Mouse (Mus musculus) heart, embryonic 13.5 days (tissue): ENCODE results near the gene Ypel2. TPM values are rescaled to one million over a fixed set of nuclear protein-coding genes. Genes with fewer than 3 reads are reported as not detected.

Experiments used
- ATAC-seq: fragments of 200-750 bp; cut with Nextera tagmentation; 2 replicates; pipeline ENCODE4 v1.8.0; 2017; ENCODE audit warnings: moderate TSS enrichment; ENCODE audit not compliant: insufficient number of reproducible peaks, low FRiP score, low TSS enrichment; ENCODE audit errors: extremely low read depth
- H3K27ac ChIP-seq: fragments of 300-500 bp; sonication (generic); replicated peaks from 2 replicates; pipeline ENCODE4 v1.5.1; 2015; ENCODE audit warnings: moderate library complexity, mild to moderate bottlenecking, inconsistent platforms
- H3K27me3 ChIP-seq: fragments of 300-500 bp; sonication (generic); replicated peaks from 2 replicates; pipeline ENCODE4 v1.6.1; 2015; ENCODE audit warnings: mild to moderate bottlenecking, inconsistent platforms
- H3K36me3 ChIP-seq: fragments of 300-500 bp; sonication (generic); 2 replicates; pipeline ENCODE4 v1.6.1; 2015; ENCODE audit warnings: mild to moderate bottlenecking, inconsistent platforms
- H3K4me1 ChIP-seq: fragments of 300-500 bp; sonication (generic); 2 replicates; pipeline ENCODE4 v1.6.1; 2015; ENCODE audit warnings: inconsistent platforms
- H3K4me2 ChIP-seq: fragments of 300-500 bp; sonication (generic); 2 replicates; pipeline ENCODE4 v1.6.1; 2015; ENCODE audit warnings: inconsistent platforms, mild to moderate bottlenecking, moderate library complexity
- H3K4me3 ChIP-seq: fragments of 300-500 bp; sonication (generic); 2 replicates; pipeline ENCODE4 v1.5.1; 2015; ENCODE audit warnings: moderate library complexity, mild to moderate bottlenecking, inconsistent platforms
- H3K9ac ChIP-seq: fragments of 300-500 bp; sonication (generic); 2 replicates; pipeline ENCODE4 v1.6.1; 2015; ENCODE audit warnings: inconsistent platforms, mild to moderate bottlenecking, moderate library complexity
- H3K9me3 ChIP-seq: fragments of 300-500 bp; sonication (generic); 2 replicates; pipeline ENCODE4 v1.6.1; 2016; ENCODE audit warnings: inconsistent platforms
- WGBS: fragments of 180-500 bp; shearing (Covaris S2); methylation state at CpG from one replicate; pipeline ENCODE4 v1.1.7; 2015; ENCODE audit warnings: mixed read lengths; 5-methylcytosine and 5-hydroxymethylcytosine counted together
- polyA plus RNA-seq: library from polyadenylated mRNA; unstranded; fragments of >200 nt; fragmentation: Nextera tagmentation; extraction: Ambion mirVana; gene quantifications from 2 replicates; pipeline ENCODE4 v1.2.1, GENCODE M21; 2015

The Ypel2 gene
- polyA plus RNA-seq, 1 experiment from 2014 or later, result 18.1 TPM

GRCm38 (mm10) chr11:86994791-86995624, 1.5 kb upstream of the Ypel2 start:
- Histone ChIP-seq H3K9me3 (no peaks in the 10 kb centered on the region), H3K27ac (peak overlapping the region; percentile 98), H3K4me1 (peaks cover 46% of the 10 kb centered on the region), H3K36me3 (0 out of 2 replicates have a peak, but pooled peaks cover 4% of the 10 kb centered on the region), H3K4me3 (no peak overlapping the region), H3K27me3 (no peaks in the 10 kb centered on the region), H3K9ac (peak overlapping the region; percentile 76; the same call in 1 of the 2 replicates), H3K4me2 (no peak overlapping the region; the same call in 1 of the 2 replicates)
- ATAC-seq, result no peak
- 53% methylated on average over 10 of the region's 10 CpGs for WGBS

- Histone ChIP-seq H3K4me2 (peak overlapping the region; percentile 79), H3K4me1 (peaks cover 53% of the 10 kb centered on the region), H3K36me3 (peaks cover 5% of the 10 kb centered on the region; the same call in 1 of the 2 replicates), H3K4me3 (peak overlapping the region; percentile 92), H3K9ac (peak overlapping the region; percentile 76), H3K9me3 (no peaks in the 10 kb centered on the region), H3K27me3 (no peaks in the 10 kb centered on the region), H3K27ac (peak overlapping the region; percentile 98)
- ATAC-seq, result no peak
- 20% methylated on average over 6 of the region's 6 CpGs for WGBS
Observed at GRCm38 (mm10) chr11:86994330-86994729, 823 bp upstream of the Ypel2 start.

GRCm38 (mm10) chr11:86992461-86992988, 982 bp downstream of the Ypel2 start:
- WGBS, result 1% methylated on average over 13 of the region's 13 CpGs
- H3K9me3 ChIP-seq, result no peaks in the 10 kb centered on the region
- peak overlapping the region; percentile 95 for H3K9ac ChIP-seq
- peak overlapping the region; percentile 79 for H3K4me2 ChIP-seq
- H3K27me3 ChIP-seq, result no peaks in the 10 kb centered on the region
- peaks cover 71% of the 10 kb centered on the region for H3K4me1 ChIP-seq
- peaks cover 13% of the 10 kb centered on the region for H3K36me3 ChIP-seq
- ATAC-seq, result no peak
- H3K4me3 ChIP-seq, result peak overlapping the region; percentile 92
- peak overlapping the region; percentile 98 for H3K27ac ChIP-seq

GRCm38 (mm10) chr11:86991241-86991640, 2.3 kb downstream of the Ypel2 start:
- Histone ChIP-seq H3K27me3 (no peaks in the 10 kb centered on the region), H3K4me1 (peaks cover 76% of the 10 kb centered on the region), H3K9ac (peak overlapping the region; percentile 95), H3K4me2 (peak overlapping the region; percentile 79), H3K36me3 (peaks cover 19% of the 10 kb centered on the region), H3K9me3 (no peaks in the 10 kb centered on the region), H3K27ac (no peak overlapping the region), H3K4me3 (peak overlapping the region; percentile 92)
- no peak for ATAC-seq
- WGBS, result 83% methylated on average over 4 of the region's 4 CpGs

- no peak for ATAC-seq
- peak overlapping the region; percentile 69 for H3K9ac ChIP-seq
- H3K4me3 ChIP-seq, result peak overlapping the region; percentile 6; the same call in 1 of the 2 replicates
- WGBS, result 70% methylated on average over 3 of the region's 3 CpGs
- H3K27ac ChIP-seq, result peak overlapping the region; percentile 37; the same call in 1 of the 2 replicates
- no peaks in the 10 kb centered on the region for H3K27me3 ChIP-seq
- no peaks in the 10 kb centered on the region for H3K9me3 ChIP-seq
- peaks cover 19% of the 10 kb centered on the region for H3K36me3 ChIP-seq
- peaks cover 73% of the 10 kb centered on the region for H3K4me1 ChIP-seq
- peak overlapping the region; percentile 49 for H3K4me2 ChIP-seq
Observed at GRCm38 (mm10) chr11:86990309-86990708, 3.2 kb downstream of the Ypel2 start.

- WGBS, result 39% methylated on average over 3 of the region's 3 CpGs
- Histone ChIP-seq H3K9ac (no peak overlapping the region), H3K4me2 (no peak overlapping the region), H3K9me3 (no peaks in the 10 kb centered on the region), H3K27ac (no peak overlapping the region), H3K36me3 (peaks cover 15% of the 10 kb centered on the region), H3K4me3 (no peak overlapping the region), H3K27me3 (no peaks in the 10 kb centered on the region), H3K4me1 (peaks cover 76% of the 10 kb centered on the region)
- ATAC-seq, result no peak
Observed at GRCm38 (mm10) chr11:86984990-86985389, 8.5 kb downstream of the Ypel2 start.

GRCm38 (mm10) chr11:86983056-86983455, 10.5 kb downstream of the Ypel2 start:
- peaks cover 11% of the 10 kb centered on the region; the same call in 1 of the 2 replicates for H3K36me3 ChIP-seq
- 74% methylated on average over 6 of the region's 6 CpGs for WGBS
- peak overlapping the region; percentile 22; the same call in 1 of the 2 replicates for H3K27ac ChIP-seq
- H3K9me3 ChIP-seq, result no peaks in the 10 kb centered on the region
- no peaks in the 10 kb centered on the region for H3K27me3 ChIP-seq
- no peak overlapping the region for H3K4me3 ChIP-seq
- H3K4me1 ChIP-seq, result peaks cover 61% of the 10 kb centered on the region
- no peak overlapping the region for H3K9ac ChIP-seq
- ATAC-seq, result no peak
- H3K4me2 ChIP-seq, result no peak overlapping the region

- WGBS, result 33% methylated on average over 5 of the region's 5 CpGs
- peak overlapping the region; percentile 58 for H3K27ac ChIP-seq
- ATAC-seq, result no peak
Observed at GRCm38 (mm10) chr11:86981229-86981791, 12.2 kb downstream of the Ypel2 start.

GRCm38 (mm10) chr11:86980526-86980925, 13.0 kb downstream of the Ypel2 start:
- peaks cover 26% of the 10 kb centered on the region for H3K36me3 ChIP-seq
- H3K9ac ChIP-seq, result no peak overlapping the region
- H3K27ac ChIP-seq, result peak overlapping the region; percentile 58
- no peak overlapping the region for H3K4me3 ChIP-seq
- no peaks in the 10 kb centered on the region for H3K9me3 ChIP-seq
- H3K27me3 ChIP-seq, result no peaks in the 10 kb centered on the region
- no peak for ATAC-seq
- H3K4me1 ChIP-seq, result peaks cover 59% of the 10 kb centered on the region
- H3K4me2 ChIP-seq, result no peak overlapping the region
- WGBS, result 82% methylated on average over 6 of the region's 6 CpGs

More at GRCm38 (mm10) chr11:86981229-86981791, 12.2 kb downstream of the Ypel2 start:
- peaks cover 52% of the 10 kb centered on the region for H3K4me1 ChIP-seq
- H3K27me3 ChIP-seq, result no peaks in the 10 kb centered on the region
- no peak overlapping the region for H3K4me2 ChIP-seq
- peak overlapping the region; percentile 37; the same call in 1 of the 2 replicates for H3K9ac ChIP-seq
- no peak overlapping the region for H3K4me3 ChIP-seq
- no peaks in the 10 kb centered on the region for H3K9me3 ChIP-seq
- peaks cover 23% of the 10 kb centered on the region for H3K36me3 ChIP-seq

GRCm38 (mm10) chr11:86979799-86980198, 13.7 kb downstream of the Ypel2 start:
- H3K27me3 ChIP-seq, result no peaks in the 10 kb centered on the region
- H3K9me3 ChIP-seq, result no peaks in the 10 kb centered on the region
- 86% methylated on average over 7 of the region's 7 CpGs for WGBS
- H3K9ac ChIP-seq, result no peak overlapping the region
- ATAC-seq, result no peak
- peaks cover 26% of the 10 kb centered on the region for H3K36me3 ChIP-seq
- no peak overlapping the region for H3K27ac ChIP-seq
- no peak overlapping the region for H3K4me2 ChIP-seq
- no peak overlapping the region for H3K4me3 ChIP-seq
- peaks cover 57% of the 10 kb centered on the region for H3K4me1 ChIP-seq

GRCm38 (mm10) chr11:86977242-86977641, 16.3 kb downstream of the Ypel2 start:
- ATAC-seq, result no peak
- H3K27ac ChIP-seq, result no peak overlapping the region
- H3K9ac ChIP-seq, result no peak overlapping the region
- H3K4me1 ChIP-seq, result peaks cover 57% of the 10 kb centered on the region
- no peak overlapping the region for H3K4me3 ChIP-seq
- no peaks in the 10 kb centered on the region for H3K9me3 ChIP-seq
- H3K4me2 ChIP-seq, result no peak overlapping the region
- whole genome bisulfite sequencing, result 88% methylated on average over 5 of the region's 5 CpGs
- no peaks in the 10 kb centered on the region for H3K27me3 ChIP-seq
- peaks cover 41% of the 10 kb centered on the region for H3K36me3 ChIP-seq
